In the genomic region with DNA sequence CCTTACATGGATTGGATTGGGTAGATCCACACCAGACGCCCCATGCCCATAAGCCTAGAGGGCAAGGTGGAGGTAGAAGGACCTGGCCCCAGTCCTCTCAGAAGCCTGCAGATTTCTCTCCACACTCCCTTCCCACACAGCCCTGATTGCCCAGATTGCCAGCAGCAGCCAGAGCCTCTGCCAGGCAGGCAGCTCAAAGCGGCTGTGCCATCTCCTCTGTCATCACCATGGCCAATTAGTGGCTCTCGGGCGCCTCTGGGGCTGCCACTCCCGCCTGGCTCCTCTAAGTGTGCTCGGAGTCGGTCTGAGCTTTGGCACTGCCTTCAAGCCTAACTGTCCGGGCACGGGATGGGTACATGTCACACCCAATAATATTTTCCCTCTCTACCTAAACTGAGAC, we compare ENCODE assay signal across 15 mouse cellular contexts. TPM values are rescaled to one million over a fixed set of nuclear protein-coding genes. Genes with fewer than 3 reads are reported as not detected.
A peak's percentile ranks its signal among the peaks of the same experiment; 100 is the strongest.
DNase-seq lines count a peak whose midpoint lies in the region; ATAC-seq and TF ChIP-seq lines count a peak whose summit lies in the region.
"Had no signal": no experiment of that assay in that cellular context is flagged by ENCODE, and none has a peak within 500 bp of the region (broad histone marks: within the 10 kb centered on the region; RNA-seq: fewer than 3 reads in every experiment).

No protein-coding gene starts in this region.

- WGBS in forebrain, postnatal 0 days = 67% methylated on average over 9 of the region's 9 CpGs
- WGBS in forebrain, embryonic 11.5 days = 94% methylated on average over 9 of the region's 9 CpGs
- 70% methylated on average over 9 of the region's 9 CpGs for WGBS in lung, postnatal 0 days
- WGBS in kidney, embryonic 16.5 days = 85% methylated on average over 9 of the region's 9 CpGs
- WGBS in forebrain, embryonic 12.5 days = 93% methylated on average over 9 of the region's 9 CpGs

- no peak overlapping the region for H3K4me3 ChIP-seq in forebrain, postnatal 0 days (ENCODE audit: low read depth, low read length)
- no peak overlapping the region for H3K4me3 ChIP-seq in forebrain, embryonic 11.5 days (ENCODE audit: low read depth, low read length)
- no peak overlapping the region for H3K4me3 ChIP-seq in lung, postnatal 0 days (ENCODE audit: low read depth, low read length)
- no peak overlapping the region for H3K4me3 ChIP-seq in kidney, embryonic 16.5 days (ENCODE audit: low read length)
- no peak overlapping the region for H3K4me3 ChIP-seq in forebrain, embryonic 12.5 days (replicated peaks)
- H3K4me3 ChIP-seq: hindbrain, embryonic 12.5 days; liver, embryonic 15.5 days had no signal

- H3K27me3 ChIP-seq in forebrain, postnatal 0 days (ENCODE audit: insufficient read depth, low read length) = no peaks in the 10 kb centered on the region
- no peaks in the 10 kb centered on the region for H3K27me3 ChIP-seq in forebrain, embryonic 11.5 days (ENCODE audit: control insufficient read depth, insufficient read depth, low read length)
- H3K27me3 ChIP-seq in lung, postnatal 0 days (replicated peaks; ENCODE audit: insufficient read depth, low read length) = no peaks in the 10 kb centered on the region
- H3K27me3 ChIP-seq in kidney, embryonic 16.5 days (ENCODE audit: insufficient read depth, low read length) = no peaks in the 10 kb centered on the region
- H3K27me3 ChIP-seq in forebrain, embryonic 12.5 days = no peaks in the 10 kb centered on the region
- H3K27me3 ChIP-seq: hindbrain, embryonic 12.5 days; liver, embryonic 15.5 days; Patski had no signal

- intact Hi-C loops in gastrocnemius, postnatal 14 days (cut with DNase I; ENCODE audit: low total_unique reads) = no loop called here

- no peaks in the 10 kb centered on the region for H3K4me1 ChIP-seq in forebrain, postnatal 0 days (ENCODE audit: insufficient read depth)
- H3K4me1 ChIP-seq in forebrain, embryonic 11.5 days (replicated peaks; ENCODE audit: control insufficient read depth, insufficient read depth, low read length) = no peaks in the 10 kb centered on the region
- peaks cover under 1% of the 10 kb centered on the region for H3K4me1 ChIP-seq in lung, postnatal 0 days (ENCODE audit: insufficient read depth, low read depth, low read length)
- no peaks in the 10 kb centered on the region for H3K4me1 ChIP-seq in kidney, embryonic 16.5 days (ENCODE audit: insufficient read depth, low read length)
- no peaks in the 10 kb centered on the region; the same call in 1 of the 2 replicates for H3K4me1 ChIP-seq in forebrain, embryonic 12.5 days

- no peak overlapping the region for H3K27ac ChIP-seq in forebrain, postnatal 0 days (ENCODE audit: low read depth, low read length)
- no peak overlapping the region for H3K27ac ChIP-seq in forebrain, embryonic 11.5 days (ENCODE audit: low read depth, low read length)
- H3K27ac ChIP-seq in lung, postnatal 0 days (ENCODE audit: low read length) = 0 out of 2 replicates have a peak overlapping the region, but pooled peaks have one; percentile 38
- no peak overlapping the region for H3K27ac ChIP-seq in kidney, embryonic 16.5 days (ENCODE audit: low read length)
- no peak overlapping the region for H3K27ac ChIP-seq in forebrain, embryonic 12.5 days
- H3K27ac ChIP-seq: hindbrain, embryonic 12.5 days; liver, embryonic 15.5 days had no signal

- no peaks in the 10 kb centered on the region for H3K36me3 ChIP-seq in forebrain, postnatal 0 days (ENCODE audit: insufficient read depth)
- H3K36me3 ChIP-seq in forebrain, embryonic 11.5 days (ENCODE audit: control insufficient read depth, insufficient read depth, low read length) = no peaks in the 10 kb centered on the region
- no peaks in the 10 kb centered on the region for H3K36me3 ChIP-seq in lung, postnatal 0 days (ENCODE audit: insufficient read depth, low read length)
- no peaks in the 10 kb centered on the region for H3K36me3 ChIP-seq in kidney, embryonic 16.5 days (ENCODE audit: insufficient read depth, low read length)
- H3K36me3 ChIP-seq in forebrain, embryonic 12.5 days (replicated peaks) = no peaks in the 10 kb centered on the region
- H3K36me3 ChIP-seq: hindbrain, embryonic 12.5 days; liver, embryonic 15.5 days had no signal

- no peaks in the 10 kb centered on the region for H3K9me3 ChIP-seq in forebrain, postnatal 0 days (ENCODE audit: low read length)
- H3K9me3 ChIP-seq in forebrain, embryonic 11.5 days (ENCODE audit: control insufficient read depth, low read length) = no peaks in the 10 kb centered on the region
- H3K9me3 ChIP-seq in lung, postnatal 0 days (ENCODE audit: low read length) = no peaks in the 10 kb centered on the region
- H3K9me3 ChIP-seq in kidney, embryonic 16.5 days (ENCODE audit: low read length) = no peaks in the 10 kb centered on the region
- H3K9me3 ChIP-seq in forebrain, embryonic 12.5 days = no peaks in the 10 kb centered on the region
- H3K9me3 ChIP-seq: hindbrain, embryonic 12.5 days; liver, embryonic 15.5 days had no signal

- no peak for TF ChIP-seq EP300 in lung, postnatal 0 days (IDR thresholded peaks at IDR 0.05)

- no peak overlapping the region for H3K4me2 ChIP-seq in forebrain, postnatal 0 days (ENCODE audit: low read depth)
- no peak overlapping the region for H3K4me2 ChIP-seq in forebrain, embryonic 11.5 days (ENCODE audit: low read depth, low read length, severe bottlenecking)
- H3K4me2 ChIP-seq in lung, postnatal 0 days (replicated peaks; ENCODE audit: low read depth, low read length) = no peak overlapping the region
- H3K4me2 ChIP-seq in kidney, embryonic 16.5 days (replicated peaks; ENCODE audit: low read depth, low read length) = no peak overlapping the region
- H3K4me2 ChIP-seq in forebrain, embryonic 12.5 days = no peak overlapping the region
- H3K4me2 ChIP-seq: hindbrain, embryonic 12.5 days; liver, embryonic 15.5 days had no signal

- TF ChIP-seq CTCF in forebrain, postnatal 0 days (IDR thresholded peaks at IDR 0.05; ENCODE audit: low read depth) = no peak
- TF ChIP-seq CTCF in lung, postnatal 0 days (IDR thresholded peaks at IDR 0.05) = no peak

- peak; percentile 25; the same call in 1 of the 2 replicates for ATAC-seq in forebrain, postnatal 0 days
- no peak for ATAC-seq in forebrain, embryonic 11.5 days (replicated peaks; ENCODE audit: low FRiP score)
- no peak for ATAC-seq in lung, postnatal 0 days
- ATAC-seq in kidney, embryonic 16.5 days (ENCODE audit: low FRiP score, low TSS enrichment) = no peak
- no peak for ATAC-seq in forebrain, embryonic 12.5 days (ENCODE audit: low FRiP score)
- ATAC-seq: CD4-positive, CD25-positive, alpha-beta regulatory T cell, adult 4 months; Patski had no signal

- peak; percentile 13 for DNase-seq in forebrain, postnatal 0 days
- DNase-seq in forebrain, embryonic 11.5 days (ENCODE audit: low spot score) = no peak
- no peak for DNase-seq in lung, postnatal 0 days (ENCODE audit: low spot score)
- DNase-seq in lung, postnatal 4 days = no peak
- peak; percentile 78 for DNase-seq in gastrocnemius, postnatal 14 days
- peak; percentile 12 to 14 for DNase-seq in layer of hippocampus, postnatal 25 days (ENCODE audit: extremely low spot score in 1 of 2, low spot score in 1 of 2)
- DNase-seq: adrenal gland, adult 8-10 months; kidney, adult 2 months; thymus, adult 18-20 months had no signal

- no peak overlapping the region for H3K9ac ChIP-seq in forebrain, postnatal 0 days
- no peak overlapping the region for H3K9ac ChIP-seq in forebrain, embryonic 11.5 days (ENCODE audit: low read length)
- no peak overlapping the region for H3K9ac ChIP-seq in lung, postnatal 0 days (replicated peaks; ENCODE audit: low read depth)
- H3K9ac ChIP-seq in kidney, embryonic 16.5 days (replicated peaks; ENCODE audit: low read length) = no peak overlapping the region
- H3K9ac ChIP-seq in forebrain, embryonic 12.5 days = no peak overlapping the region
- H3K9ac ChIP-seq: hindbrain, embryonic 12.5 days; liver, embryonic 15.5 days had no signal

RNA-seq across cellular contexts. Expression of a gene that starts 47.7 kb away (rescaled TPM):
- total RNA-seq in forebrain, postnatal 0 days (2014; rRNA removed) = 1.9 and 3.4 TPM in 2 replicates
- polyA plus RNA-seq in forebrain, postnatal 0 days (2015; fragmentation: Nextera tagmentation; extraction: Ambion mirVana) = 1.5 and 1.8 TPM in 2 replicates
- polyA plus RNA-seq in forebrain, embryonic 11.5 days (2014; fragmentation: Nextera tagmentation; extraction: Ambion mirVana) = 8.7 and 9.0 TPM in 2 replicates
- polyA plus RNA-seq in lung, postnatal 0 days (2015; fragmentation: Nextera tagmentation; extraction: Ambion mirVana) = 60.9 and 66.6 TPM in 2 replicates
- total RNA-seq in gastrocnemius, postnatal 14 days (2021) = 10 to 100 TPM; 19.7 to 22.2 TPM
- total RNA-seq in layer of hippocampus, postnatal 25 days (2021) = 1 to 10 TPM in 1 of 2 experiments, under 1 TPM in 1; 0.61 to 1.4 TPM
- polyA plus RNA-seq in kidney, embryonic 16.5 days (2015; fragmentation: Nextera tagmentation; extraction: Ambion mirVana) = 4.7 and 4.9 TPM in 2 replicates
- 6.2 and 6.9 TPM in 2 replicates for polyA plus RNA-seq in forebrain, embryonic 12.5 days (2016; fragmentation: Nextera tagmentation; extraction: Ambion mirVana)

Comparison
In these comparisons a context has a peak if more than half of its experiments do, and no peak if none do; other contexts are left out.
1. DNase-seq: peak in forebrain, postnatal 0 days (single experiment), gastrocnemius, postnatal 14 days (single experiment) and layer of hippocampus, postnatal 25 days (2 of 2); none in forebrain, embryonic 11.5 days (single experiment), lung, postnatal 0 days (single experiment) and lung, postnatal 4 days (0 of 2).